Mouse (Mus musculus) midbrain, postnatal 0 days (tissue): Measurements from ENCODE around the gene Dnah17. TPM values are rescaled to one million over a fixed set of nuclear protein-coding genes. Genes with fewer than 3 reads are reported as not detected.

Source experiments
- ATAC-seq: fragments of 200-750 bp; cut with Nextera tagmentation; 2 replicates; pipeline ENCODE4 v1.8.0; 2017; ENCODE audit warnings: moderate number of reproducible peaks, mild to moderate bottlenecking, moderate TSS enrichment, moderate library complexity; ENCODE audit not compliant: low FRiP score
- DNase-seq: peaks from one replicate; pipeline ENCODE4 v3.0.0-alpha.2; 2015; ENCODE audit warnings: low spot score
- H3K27ac ChIP-seq: fragments of 300-500 bp; sonication (generic); 2 replicates; pipeline ENCODE4 v1.5.1; 2014; ENCODE audit warnings: low read depth, mild to moderate bottlenecking, low read length, mixed read lengths
- H3K27me3 ChIP-seq: fragments of 300-500 bp; sonication (generic); 2 replicates; pipeline ENCODE4 v1.6.1; 2014; ENCODE audit warnings: low read length, control low read depth, mixed read lengths; ENCODE audit not compliant: insufficient read depth
- H3K36me3 ChIP-seq: fragments of 300-500 bp; sonication (generic); 2 replicates; pipeline ENCODE4 v1.6.1; 2014; ENCODE audit warnings: low read length, control low read depth, mixed read lengths; ENCODE audit not compliant: insufficient read depth
- H3K4me1 ChIP-seq: fragments of 300-500 bp; sonication (generic); 2 replicates; pipeline ENCODE4 v1.6.1; 2014; ENCODE audit warnings: mild to moderate bottlenecking, control low read depth, antibody characterized with exemption, low read length, mixed read lengths; ENCODE audit not compliant: insufficient read depth
- H3K4me2 ChIP-seq: fragments of 300-500 bp; sonication (generic); 2 replicates; pipeline ENCODE4 v1.6.1; 2014; ENCODE audit warnings: low read depth, mild to moderate bottlenecking, low read length, mixed read lengths; ENCODE audit not compliant: poor library complexity, severe bottlenecking
- H3K4me3 ChIP-seq: fragments of 300-500 bp; sonication (generic); 2 replicates; pipeline ENCODE4 v1.5.1; 2014; ENCODE audit warnings: low read depth, mild to moderate bottlenecking, low read length, moderate library complexity
- H3K9ac ChIP-seq: fragments of 300-500 bp; sonication (generic); replicated peaks from 2 replicates; pipeline ENCODE4 v1.6.1; 2014; ENCODE audit warnings: mild to moderate bottlenecking, low read length, moderate library complexity, mixed read lengths; ENCODE audit not compliant: poor library complexity, severe bottlenecking
- H3K9me3 ChIP-seq: fragments of 300-500 bp; sonication (generic); 2 replicates; pipeline ENCODE4 v1.6.1; 2016; ENCODE audit warnings: low read length, control low read depth
- CTCF ChIP-seq: IDR thresholded peaks from 2 replicates; pipeline ENCODE4 v1.5.1; 2016; ENCODE audit warnings: antibody characterized with exemption, mild to moderate bottlenecking
- WGBS: fragments of 180-500 bp; shearing (Covaris S2); extraction: QIAGEN DNeasy Blood & Tissue Kit; methylation state at CpG from one replicate; pipeline ENCODE4 v1.1.7; 2014; 5-methylcytosine and 5-hydroxymethylcytosine counted together
- polyA plus RNA-seq: library from polyadenylated mRNA; unstranded; fragments of >200 nt; fragmentation: Nextera tagmentation; extraction: Ambion mirVana; gene quantifications from 2 replicates; pipeline ENCODE4 v1.2.1, GENCODE M21; 2015
- total RNA-seq: library from RNA; depleted of rRNA; stranded (reverse); fragments of >200 nt; gene quantifications from 2 replicates; pipeline ENCODE4 v1.2.3, GENCODE M21; 2014

The Dnah17 gene
- total and polyA plus RNA-seq, 2 experiments from 2014 or later, result 0.05 to 0.20 TPM

GRCm38 (mm10) chr11:117994250-117995057, 136.0 kb downstream of the Dnah17 start:
- Histone ChIP-seq H3K27ac (no peak overlapping the region), H3K9ac (no peak overlapping the region), H3K4me2 (no peak overlapping the region), H3K4me3 (no peak overlapping the region), H3K4me1 (peaks cover 9% of the 10 kb centered on the region; the same call in 1 of the 2 replicates), H3K36me3 (no peaks in the 10 kb centered on the region), H3K27me3 (no peaks in the 10 kb centered on the region), H3K9me3 (no peaks in the 10 kb centered on the region)
- no peak for DNase-seq
- WGBS, result 70% methylated on average over 9 of the region's 9 CpGs
- ATAC-seq, result no peak
- TF ChIP-seq CTCF, result no peak

GRCm38 (mm10) chr11:117993190-117994175, 137.0 kb downstream of the Dnah17 start:
- Histone ChIP-seq H3K27ac (no peak overlapping the region), H3K4me3 (no peak overlapping the region), H3K9ac (no peak overlapping the region), H3K9me3 (no peaks in the 10 kb centered on the region), H3K27me3 (no peaks in the 10 kb centered on the region), H3K4me1 (peaks cover 9% of the 10 kb centered on the region; the same call in 1 of the 2 replicates), H3K4me2 (no peak overlapping the region), H3K36me3 (no peaks in the 10 kb centered on the region)
- ATAC-seq (no peak), DNase-seq (no peak)
- 72% methylated on average over 14 of the region's 14 CpGs for WGBS
- no peak for TF ChIP-seq CTCF

GRCm38 (mm10) chr11:117991502-117992470, 138.6 kb downstream of the Dnah17 start:
- WGBS, result 44% methylated on average over 9 of the region's 9 CpGs
- no peak overlapping the region for H3K9ac ChIP-seq
- H3K4me2 ChIP-seq, result no peak overlapping the region

GRCm38 (mm10) chr11:117989926-117990325, 140.5 kb downstream of the Dnah17 start:
- H3K9ac ChIP-seq, result no peak overlapping the region
- H3K27me3 ChIP-seq, result no peaks in the 10 kb centered on the region
- H3K9me3 ChIP-seq, result no peaks in the 10 kb centered on the region
- TF ChIP-seq CTCF, result peak; percentile 46; the same call in 1 of the 2 replicates
- H3K4me1 ChIP-seq, result peaks cover 24% of the 10 kb centered on the region
- no peak overlapping the region for H3K4me3 ChIP-seq
- no peak overlapping the region for H3K4me2 ChIP-seq
- DNase-seq (peak; percentile 28), ATAC-seq (no peak)
- 32% methylated on average over 10 of the region's 10 CpGs for WGBS
- no peaks in the 10 kb centered on the region for H3K36me3 ChIP-seq
- H3K27ac ChIP-seq, result no peak overlapping the region

More at GRCm38 (mm10) chr11:117991502-117992470, 138.6 kb downstream of the Dnah17 start:
- H3K27me3 ChIP-seq, result no peaks in the 10 kb centered on the region
- no peak for ATAC-seq
- H3K4me1 ChIP-seq, result peaks cover 19% of the 10 kb centered on the region
- no peaks in the 10 kb centered on the region for H3K9me3 ChIP-seq
- TF ChIP-seq CTCF, result no peak
- H3K27ac ChIP-seq, result no peak overlapping the region
- no peaks in the 10 kb centered on the region for H3K36me3 ChIP-seq
- H3K4me3 ChIP-seq, result no peak overlapping the region
- DNase-seq, result no peak

GRCm38 (mm10) chr11:117989241-117989640, 141.2 kb downstream of the Dnah17 start:
- DNase-seq (no peak), ATAC-seq (no peak)
- no peak for TF ChIP-seq CTCF
- Histone ChIP-seq H3K9me3 (no peaks in the 10 kb centered on the region), H3K36me3 (no peaks in the 10 kb centered on the region), H3K27me3 (no peaks in the 10 kb centered on the region), H3K27ac (no peak overlapping the region), H3K4me2 (no peak overlapping the region), H3K4me1 (peaks cover 22% of the 10 kb centered on the region), H3K9ac (no peak overlapping the region), H3K4me3 (no peak overlapping the region)
- 85% methylated on average over 4 of the region's 4 CpGs for WGBS
